Mouse (Mus musculus): ENCODE measurements around the gene Mall. TPM values are rescaled to one million over a fixed set of nuclear protein-coding genes. Genes with fewer than 3 reads are reported as not detected.
A peak's percentile ranks its signal among the peaks of the same experiment; 100 is the strongest.

Gene Mall
- polyA plus RNA-seq, 1 experiment from 2014 or later: 0.69 TPM

DNA sequence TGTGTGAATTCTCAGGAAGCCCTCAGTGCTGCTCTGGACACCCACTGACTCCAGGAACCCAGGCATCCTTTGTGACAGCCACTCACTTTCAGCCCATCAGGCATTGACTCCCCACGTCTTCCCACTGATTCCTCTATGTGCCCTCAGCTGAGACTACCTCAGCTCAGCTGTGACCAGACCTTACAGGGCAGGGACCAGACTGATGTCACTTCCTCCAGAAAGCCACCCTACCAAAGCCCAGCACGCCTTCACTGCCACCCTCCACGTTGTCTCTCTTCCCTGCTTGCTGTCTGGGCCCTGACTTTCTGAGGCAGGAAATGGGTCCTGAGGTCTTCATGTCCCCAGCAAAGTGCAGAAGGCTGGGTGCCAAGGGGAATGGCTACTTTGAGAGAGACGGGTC is 6.5 kb downstream of the Mall start:
- 0 out of 2 replicates have a peak, but pooled peaks cover 3% of the 10 kb centered on the region for H3K4me1 ChIP-seq (replicated peaks)
- no peaks in the 10 kb centered on the region for H3K9me3 ChIP-seq
- no peak overlapping the region for H3K4me3 ChIP-seq
- no peaks in the 10 kb centered on the region for H3K36me3 ChIP-seq
- no peak for ATAC-seq (ENCODE audit: low FRiP score)
- H3K9ac ChIP-seq: no peak overlapping the region
- H3K27me3 ChIP-seq: peaks cover 2% of the 10 kb centered on the region; the same call in 1 of the 2 replicates
- no peak overlapping the region for H3K27ac ChIP-seq
- H3K4me2 ChIP-seq: no peak overlapping the region
- 66% methylated on average over 4 of the region's 4 CpGs for WGBS

- no peaks in the 10 kb centered on the region for H3K9me3 ChIP-seq
- no peak overlapping the region for H3K27ac ChIP-seq
- H3K4me3 ChIP-seq: no peak overlapping the region
- H3K36me3 ChIP-seq: no peaks in the 10 kb centered on the region
- no peak overlapping the region for H3K4me2 ChIP-seq
- H3K9ac ChIP-seq: no peak overlapping the region
- WGBS: 67% methylated on average over 7 of the region's 7 CpGs
- H3K4me1 ChIP-seq (replicated peaks): 0 out of 2 replicates have a peak, but pooled peaks cover 3% of the 10 kb centered on the region
- no peaks in the 10 kb centered on the region for H3K27me3 ChIP-seq
- ATAC-seq (ENCODE audit: low FRiP score): no peak
Observed at GRCm38 (mm10) chr2:127722176-127722892, 7.4 kb downstream of the Mall start.

DNA sequence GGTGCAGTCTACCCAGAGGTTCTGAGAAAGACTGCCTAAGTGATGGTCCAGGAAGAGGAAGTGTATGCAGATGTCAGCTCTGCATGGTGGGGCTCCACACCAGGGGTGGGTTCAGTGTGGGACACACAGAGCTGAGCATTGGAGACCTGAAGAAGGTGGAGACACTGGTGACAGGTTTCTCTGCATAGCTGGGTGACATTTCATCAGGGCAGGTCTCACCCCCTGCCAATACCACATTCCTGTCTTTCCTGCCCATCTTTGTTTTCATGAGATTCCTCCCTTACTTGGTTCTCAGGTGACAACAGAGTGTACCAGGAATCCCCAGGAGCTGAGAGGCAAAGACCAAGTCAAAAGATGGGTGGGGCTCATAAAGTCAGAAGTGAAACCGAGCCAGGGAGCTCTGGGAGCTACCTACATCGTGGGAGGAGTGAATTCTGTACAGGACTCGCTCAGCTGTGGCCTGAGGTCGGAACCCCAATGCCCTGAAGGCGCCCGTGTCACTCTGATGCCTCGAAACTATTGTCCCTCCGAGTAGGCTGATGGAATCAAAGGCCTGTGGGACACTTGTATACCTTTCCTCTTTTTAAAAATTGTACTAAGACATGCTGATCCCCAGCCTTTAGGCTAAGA is 10.8 kb downstream of the Mall start:
- Histone ChIP-seq H3K4me1 (replicated peaks) (0 out of 2 replicates have a peak, but pooled peaks cover 3% of the 10 kb centered on the region), H3K9me3 (no peaks in the 10 kb centered on the region)

GRCm38 (mm10) chr2:127714726-127715125 is 15.0 kb downstream of the Mall start:
- Histone ChIP-seq H3K27ac (no peak overlapping the region), H3K27me3 (no peaks in the 10 kb centered on the region), H3K9me3 (no peaks in the 10 kb centered on the region), H3K4me1 (replicated peaks) (no peaks in the 10 kb centered on the region), H3K4me2 (no peak overlapping the region), H3K4me3 (no peak overlapping the region), H3K9ac (no peak overlapping the region), H3K36me3 (no peaks in the 10 kb centered on the region)
- 52% methylated on average over 3 of the region's 3 CpGs for WGBS
- ATAC-seq (ENCODE audit: low FRiP score): no peak

More for the DNA sequence above, 10.8 kb downstream of the Mall start:
- H3K27ac ChIP-seq: no peak overlapping the region
- H3K4me3 ChIP-seq: no peak overlapping the region
- no peak overlapping the region for H3K4me2 ChIP-seq
- H3K36me3 ChIP-seq: no peaks in the 10 kb centered on the region
- H3K27me3 ChIP-seq: no peaks in the 10 kb centered on the region
- ATAC-seq (ENCODE audit: low FRiP score): no peak
- no peak overlapping the region for H3K9ac ChIP-seq
- 69% methylated on average over 8 of the region's 8 CpGs for WGBS

DNA sequence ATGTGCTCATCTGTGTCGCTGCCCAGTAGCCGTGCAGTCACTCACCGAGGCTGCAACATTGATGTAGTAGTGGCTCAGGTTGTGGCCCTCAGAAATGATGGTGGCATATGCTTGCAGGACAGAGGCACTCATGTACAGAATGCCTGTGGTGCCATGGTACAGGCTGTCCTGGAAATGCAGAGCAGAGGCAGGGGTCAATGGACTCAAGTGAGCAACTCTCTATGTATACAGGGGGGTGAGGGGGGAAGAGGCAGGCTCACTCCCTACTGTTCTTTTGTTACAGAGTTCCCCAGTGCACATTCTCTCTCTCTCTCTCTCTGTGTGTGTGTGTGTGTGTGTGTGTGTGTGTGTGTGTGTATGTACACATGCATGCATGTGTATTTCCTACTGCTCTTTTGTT is 20.9 kb downstream of the Mall start:
- no peak overlapping the region for H3K27ac ChIP-seq
- H3K4me1 ChIP-seq (replicated peaks): no peaks in the 10 kb centered on the region
- H3K36me3 ChIP-seq: no peaks in the 10 kb centered on the region
- no peaks in the 10 kb centered on the region for H3K27me3 ChIP-seq
- ATAC-seq (ENCODE audit: low FRiP score): no peak
- 65% methylated on average over 3 of the region's 3 CpGs for WGBS
- no peaks in the 10 kb centered on the region for H3K9me3 ChIP-seq
- no peak overlapping the region for H3K4me3 ChIP-seq
- H3K4me2 ChIP-seq: no peak overlapping the region
- no peak overlapping the region for H3K9ac ChIP-seq

GRCm38 (mm10) chr2:127708060-127708459 is 21.7 kb downstream of the Mall start:
- no peak overlapping the region for H3K9ac ChIP-seq
- no peaks in the 10 kb centered on the region for H3K9me3 ChIP-seq
- no peak for ATAC-seq (ENCODE audit: low FRiP score)
- H3K36me3 ChIP-seq: no peaks in the 10 kb centered on the region
- no peaks in the 10 kb centered on the region for H3K27me3 ChIP-seq
- no peak overlapping the region for H3K4me3 ChIP-seq
- H3K4me2 ChIP-seq: no peak overlapping the region
- no peaks in the 10 kb centered on the region for H3K4me1 ChIP-seq (replicated peaks)
- H3K27ac ChIP-seq: no peak overlapping the region
- 44% methylated on average over 3 of the region's 3 CpGs for WGBS

DNA sequence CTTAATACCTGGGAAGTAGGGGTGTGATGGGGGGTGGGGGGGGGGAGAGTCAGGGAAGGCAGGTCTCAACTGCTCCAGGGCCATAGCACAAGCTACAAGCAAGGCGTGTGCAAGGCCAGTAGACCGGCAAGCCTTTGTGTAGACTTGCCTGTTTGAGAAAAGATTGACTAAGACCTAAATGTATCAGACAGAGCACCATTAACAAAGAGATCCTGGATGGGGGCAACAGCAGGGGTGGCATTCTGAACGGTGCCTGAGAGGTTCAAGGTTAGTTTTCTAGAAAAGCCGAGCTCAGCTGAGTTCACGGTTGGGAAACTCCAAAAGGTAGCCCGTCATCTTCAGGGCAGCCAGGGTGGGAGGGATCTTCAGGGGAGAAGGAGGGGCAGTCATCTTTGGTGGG is 24.5 kb downstream of the Mall start:
- Histone ChIP-seq H3K27me3 (no peaks in the 10 kb centered on the region), H3K4me3 (no peak overlapping the region), H3K27ac (no peak overlapping the region), H3K9me3 (no peaks in the 10 kb centered on the region), H3K4me2 (no peak overlapping the region), H3K36me3 (no peaks in the 10 kb centered on the region), H3K9ac (no peak overlapping the region), H3K4me1 (replicated peaks) (no peaks in the 10 kb centered on the region)
- whole genome bisulfite sequencing: 78% methylated on average over 6 of the region's 6 CpGs
- ATAC-seq (ENCODE audit: low FRiP score): no peak

- ATAC-seq (ENCODE audit: low FRiP score): no peak
- Histone ChIP-seq H3K4me3 (no peak overlapping the region), H3K9me3 (no peaks in the 10 kb centered on the region), H3K9ac (no peak overlapping the region), H3K27ac (no peak overlapping the region), H3K27me3 (no peaks in the 10 kb centered on the region), H3K4me1 (replicated peaks) (no peaks in the 10 kb centered on the region), H3K4me2 (no peak overlapping the region), H3K36me3 (no peaks in the 10 kb centered on the region)
- 86% methylated on average over 4 of the region's 4 CpGs for WGBS
Observed at GRCm38 (mm10) chr2:127689239-127689638, 40.5 kb downstream of the Mall start.

GRCm38 (mm10) chr2:127683687-127684331 is 45.9 kb downstream of the Mall start:
- H3K9me3 ChIP-seq: no peaks in the 10 kb centered on the region
- H3K27ac ChIP-seq: no peak overlapping the region
- H3K36me3 ChIP-seq: no peaks in the 10 kb centered on the region
- H3K4me3 ChIP-seq: no peak overlapping the region
- 0 out of 2 replicates have a peak overlapping the region, but pooled peaks have one; percentile 18 for H3K4me2 ChIP-seq
- H3K27me3 ChIP-seq: no peaks in the 10 kb centered on the region
- no peak overlapping the region for H3K9ac ChIP-seq
- H3K4me1 ChIP-seq (replicated peaks): peaks cover 2% of the 10 kb centered on the region; the same call in 1 of the 2 replicates
- peak; percentile 83 for ATAC-seq (ENCODE audit: low FRiP score)
- WGBS: 38% methylated on average over 12 of the region's 12 CpGs

DNA sequence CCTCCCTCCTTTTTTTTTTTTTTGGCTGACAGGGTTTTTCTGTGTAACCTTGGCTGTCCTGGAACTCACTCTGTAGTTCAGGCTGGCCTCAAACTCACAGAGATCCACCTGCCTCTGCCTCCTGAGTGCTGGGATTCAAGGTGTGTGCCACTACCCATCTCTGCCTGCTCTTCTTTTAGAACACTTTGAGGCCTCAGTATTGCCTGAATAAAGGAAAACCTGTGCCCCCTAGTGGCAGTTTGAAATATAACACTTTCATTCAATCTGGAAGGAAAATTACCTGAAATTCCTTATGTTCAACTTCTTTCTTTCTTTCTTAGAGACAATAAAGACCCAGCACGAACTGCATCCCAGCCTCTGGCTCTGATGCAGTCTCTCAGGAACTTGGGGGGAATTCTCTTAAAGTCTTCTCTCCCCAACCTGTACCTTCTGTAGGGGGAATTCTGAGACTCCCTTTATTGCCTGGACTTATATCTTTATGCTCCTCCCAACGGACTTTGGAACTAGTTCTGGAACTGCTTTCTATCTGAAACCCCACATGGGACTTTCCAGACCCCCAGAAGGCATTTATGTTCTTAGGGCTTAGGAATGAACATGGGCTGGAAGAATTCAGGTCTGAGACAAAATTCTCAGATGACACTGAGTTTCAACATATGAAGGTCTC is 61.8 kb downstream of the Mall start:
- WGBS: 17% methylated on average over 2 of the region's 2 CpGs
- H3K4me2 ChIP-seq: no peak overlapping the region
- ATAC-seq (ENCODE audit: low FRiP score): no peak

DNA sequence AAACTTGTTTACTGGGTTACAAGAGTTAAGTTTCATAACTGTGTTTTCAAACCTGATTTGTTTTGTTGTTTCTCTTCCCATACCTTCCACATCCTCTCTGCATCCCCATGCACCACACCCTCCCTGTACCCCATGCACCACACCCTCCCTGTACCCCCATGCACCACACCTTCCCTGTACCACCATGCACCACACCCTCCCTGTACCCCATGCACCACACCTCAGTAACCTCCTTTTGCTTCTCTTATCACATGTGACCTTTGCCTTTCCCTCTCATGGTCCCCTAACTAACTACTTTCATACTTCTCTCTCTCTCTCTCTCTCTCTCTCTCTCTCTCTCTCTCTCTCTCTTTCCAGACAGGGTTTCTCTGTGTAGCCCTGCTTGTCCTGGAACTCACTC is 62.7 kb downstream of the Mall start:
- ATAC-seq (ENCODE audit: low FRiP score): no peak
- H3K27ac ChIP-seq: no peak overlapping the region
- no peak overlapping the region for H3K4me2 ChIP-seq
- H3K36me3 ChIP-seq: no peaks in the 10 kb centered on the region
- no peaks in the 10 kb centered on the region for H3K4me1 ChIP-seq (replicated peaks)
- H3K4me3 ChIP-seq: no peak overlapping the region
- no peaks in the 10 kb centered on the region for H3K27me3 ChIP-seq
- H3K9ac ChIP-seq: no peak overlapping the region
- no peaks in the 10 kb centered on the region for H3K9me3 ChIP-seq

More for the DNA sequence above, 61.8 kb downstream of the Mall start:
- H3K9ac ChIP-seq: no peak overlapping the region
- H3K27me3 ChIP-seq: no peaks in the 10 kb centered on the region
- H3K36me3 ChIP-seq: no peaks in the 10 kb centered on the region
- no peaks in the 10 kb centered on the region for H3K4me1 ChIP-seq (replicated peaks)
- no peak overlapping the region for H3K27ac ChIP-seq
- H3K4me3 ChIP-seq: no peak overlapping the region
- no peaks in the 10 kb centered on the region for H3K9me3 ChIP-seq

DNA sequence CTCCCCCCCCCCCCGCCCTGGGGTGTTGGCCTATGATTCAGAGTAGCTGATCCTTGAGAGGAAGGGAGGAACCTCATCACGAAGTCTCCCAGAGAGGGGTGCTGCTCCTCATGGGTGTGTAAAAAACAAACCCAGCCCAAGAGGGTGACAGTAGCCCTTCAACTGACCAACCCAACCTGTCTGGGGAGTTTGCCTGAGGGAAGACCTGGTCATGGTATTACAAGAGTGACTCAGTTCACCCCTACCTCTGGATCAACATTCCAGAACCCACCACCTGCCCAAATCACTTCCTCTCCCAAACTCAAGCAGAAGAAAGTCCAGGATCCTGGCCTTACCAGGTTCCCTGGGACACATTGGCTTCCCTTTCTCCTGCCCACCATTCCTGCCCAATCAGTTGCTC is 67.0 kb downstream of the Mall start:
- 52% methylated on average over 2 of the region's 2 CpGs for WGBS
- Histone ChIP-seq H3K27me3 (peaks cover 11% of the 10 kb centered on the region), H3K9ac (no peak overlapping the region), H3K4me1 (replicated peaks) (no peaks in the 10 kb centered on the region), H3K27ac (no peak overlapping the region), H3K4me2 (no peak overlapping the region), H3K36me3 (no peaks in the 10 kb centered on the region), H3K4me3 (no peak overlapping the region), H3K9me3 (no peaks in the 10 kb centered on the region)
- ATAC-seq (ENCODE audit: low FRiP score): no peak
